ENCODE assay signal across 1 mouse cellular context in the genomic region with DNA sequence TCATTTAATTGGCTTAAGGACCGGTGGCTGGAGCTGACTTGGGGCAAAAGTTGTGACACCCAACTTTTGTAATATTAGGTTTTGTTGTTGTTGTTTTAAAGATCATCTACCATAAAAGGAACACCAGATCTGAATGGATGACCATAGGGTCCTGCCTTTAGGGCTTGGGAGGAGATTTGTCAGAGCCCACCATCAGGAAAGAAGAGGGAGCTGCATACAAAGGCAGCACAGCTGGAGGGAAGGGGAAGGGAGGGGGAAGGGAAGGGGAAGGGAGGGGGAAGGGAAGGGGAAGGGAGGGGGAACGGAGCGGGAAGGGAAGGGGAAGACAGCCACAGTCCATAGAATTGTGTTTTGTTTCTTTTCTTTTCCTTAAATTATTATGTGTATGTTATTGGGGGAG.
TF ChIP-seq lines count a peak whose summit lies in the region.

No protein-coding gene starts in this region.

TF ChIP-seq in ES-E14, 5 proteins besides CTCF, POLR2A, EP300 and RAD21:
- TF ChIP-seq ZC3H11A (IDR thresholded peaks at IDR 0.05; ENCODE audit: borderline replicate concordance, low read depth, low read length), result no peak
- TF ChIP-seq CHD2 (IDR thresholded peaks at IDR 0.05; ENCODE audit: low read depth, low read length), result 0 out of 2 replicates have a peak, but pooled peaks have one; percentile 31
